Mouse (Mus musculus) kidney, postnatal 0 days (tissue): ENCODE measurements at regions not wholly inside any gene's neighbourhood (a gene's known extent, or its start where the extent isn't known, plus 50 kb on each side); places are given as distances from the start of the nearest gene placed in this dataset.

ENCODE experiments used
- ATAC-seq: fragments of 200-750 bp; cut with Nextera tagmentation; replicated peaks from 2 replicates; pipeline ENCODE4 v1.8.0; 2017; ENCODE audit warnings: low read depth, moderate number of reproducible peaks, moderate TSS enrichment, moderate library complexity; ENCODE audit not compliant: low FRiP score
- DNase-seq: peaks from one replicate; pipeline ENCODE4 v3.0.0-alpha.2; 2016; ENCODE audit warnings: low spot score
- H3K27ac ChIP-seq: fragments of 300-500 bp; sonication (generic); 2 replicates; pipeline ENCODE4 v1.5.1; 2014; ENCODE audit warnings: mild to moderate bottlenecking
- H3K27me3 ChIP-seq: fragments of 300-500 bp; sonication (generic); 2 replicates; pipeline ENCODE4 v1.6.1; 2014; ENCODE audit warnings: low read length, mixed read lengths; ENCODE audit not compliant: insufficient read depth
- H3K36me3 ChIP-seq: fragments of 300-500 bp; sonication (generic); 2 replicates; pipeline ENCODE4 v1.6.1; 2014; ENCODE audit warnings: low read length, mixed read lengths; ENCODE audit not compliant: insufficient read depth
- H3K4me1 ChIP-seq: fragments of 300-500 bp; sonication (generic); replicated peaks from 2 replicates; pipeline ENCODE4 v1.6.1; 2014; ENCODE audit warnings: antibody characterized with exemption, low read length, mixed read lengths; ENCODE audit not compliant: insufficient read depth
- H3K4me2 ChIP-seq: fragments of 300-500 bp; sonication (generic); 2 replicates; pipeline ENCODE4 v1.6.1; 2014; ENCODE audit warnings: mild to moderate bottlenecking, low read length, moderate library complexity, mixed read lengths
- H3K4me3 ChIP-seq: fragments of 300-500 bp; sonication (generic); replicated peaks from 2 replicates; pipeline ENCODE4 v1.5.1; 2014; ENCODE audit warnings: low read depth, low read length
- H3K9ac ChIP-seq: fragments of 300-500 bp; sonication (generic); 2 replicates; pipeline ENCODE4 v1.6.1; 2014; ENCODE audit warnings: low read depth, low read length
- H3K9me3 ChIP-seq: fragments of 300-500 bp; sonication (generic); replicated peaks from 2 replicates; pipeline ENCODE4 v1.6.1; 2016; ENCODE audit warnings: low read length, inconsistent platforms, mixed read lengths
- CTCF ChIP-seq: IDR thresholded peaks from 2 replicates; pipeline ENCODE4 v1.5.1; 2016; ENCODE audit warnings: antibody characterized with exemption, low read depth, mild to moderate bottlenecking, moderate library complexity
- WGBS: fragments of 180-500 bp; shearing (Covaris S2); extraction: QIAGEN DNeasy Blood & Tissue Kit; methylation state at CpG from one replicate; pipeline ENCODE4 v1.1.7; 2014; 5-methylcytosine and 5-hydroxymethylcytosine counted together

GRCm38 (mm10) chr12:25190360-25190759 is 93.4 kb upstream of the Id2 start:
- Histone ChIP-seq H3K4me3 (no peak overlapping the region), H3K27me3 (no peaks in the 10 kb centered on the region), H3K36me3 (no peaks in the 10 kb centered on the region), H3K27ac (peak overlapping the region; percentile 31; the same call in 1 of the 2 replicates), H3K4me1 (0 out of 2 replicates have a peak, but pooled peaks cover 3% of the 10 kb centered on the region), H3K9me3 (no peaks in the 10 kb centered on the region), H3K9ac (no peak overlapping the region), H3K4me2 (no peak overlapping the region)
- ATAC-seq (no peak), DNase-seq (peak; percentile 47)
- TF ChIP-seq CTCF = no peak
- WGBS = 53% methylated on average over 6 of the region's 6 CpGs

GRCm38 (mm10) chr12:25189174-25189761 is 92.3 kb upstream of the Id2 start:
- Histone ChIP-seq H3K4me3 (no peak overlapping the region), H3K27ac (no peak overlapping the region), H3K9ac (no peak overlapping the region), H3K4me1 (0 out of 2 replicates have a peak, but pooled peaks cover 3% of the 10 kb centered on the region), H3K36me3 (no peaks in the 10 kb centered on the region), H3K27me3 (no peaks in the 10 kb centered on the region), H3K9me3 (no peaks in the 10 kb centered on the region), H3K4me2 (no peak overlapping the region)
- DNase-seq = no peak
- no peak for ATAC-seq
- WGBS = 56% methylated on average over 16 of the region's 16 CpGs
- TF ChIP-seq CTCF = no peak

- no peak for DNase-seq
- ATAC-seq = no peak
- Histone ChIP-seq H3K27ac (no peak overlapping the region), H3K9ac (no peak overlapping the region), H3K4me1 (0 out of 2 replicates have a peak, but pooled peaks cover 3% of the 10 kb centered on the region), H3K27me3 (no peaks in the 10 kb centered on the region), H3K4me3 (no peak overlapping the region), H3K9me3 (no peaks in the 10 kb centered on the region), H3K36me3 (no peaks in the 10 kb centered on the region), H3K4me2 (no peak overlapping the region)
- 73% methylated on average over 3 of the region's 3 CpGs for WGBS
- no peak for TF ChIP-seq CTCF
These were observed 91.6 kb upstream of the Id2 start for GRCm38 (mm10) chr12:25188556-25188955.

GRCm38 (mm10) chr12:25187216-25187615 is 90.3 kb upstream of the Id2 start:
- no peaks in the 10 kb centered on the region for H3K36me3 ChIP-seq
- no peak overlapping the region for H3K4me3 ChIP-seq
- H3K9ac ChIP-seq = no peak overlapping the region
- H3K4me2 ChIP-seq = no peak overlapping the region
- H3K27me3 ChIP-seq = no peaks in the 10 kb centered on the region
- H3K9me3 ChIP-seq = no peaks in the 10 kb centered on the region
- 75% methylated on average over 3 of the region's 3 CpGs for WGBS
- TF ChIP-seq CTCF = no peak
- H3K4me1 ChIP-seq = 0 out of 2 replicates have a peak, but pooled peaks cover 3% of the 10 kb centered on the region
- DNase-seq (no peak), ATAC-seq (no peak)
- no peak overlapping the region for H3K27ac ChIP-seq

- 86% methylated on average over 4 of the region's 4 CpGs for WGBS
- ATAC-seq = no peak
These were observed 85.7 kb upstream of the Id2 start for GRCm38 (mm10) chr12:25182680-25183079.

GRCm38 (mm10) chr12:25181317-25181716 is 84.4 kb upstream of the Id2 start:
- no peak for TF ChIP-seq CTCF
- no peak overlapping the region for H3K9ac ChIP-seq
- H3K36me3 ChIP-seq = no peaks in the 10 kb centered on the region
- DNase-seq = no peak
- H3K4me1 ChIP-seq = no peaks in the 10 kb centered on the region
- H3K4me3 ChIP-seq = no peak overlapping the region
- no peaks in the 10 kb centered on the region for H3K27me3 ChIP-seq
- no peak for ATAC-seq
- WGBS = 86% methylated on average over 8 of the region's 8 CpGs
- no peak overlapping the region for H3K27ac ChIP-seq
- H3K9me3 ChIP-seq = no peaks in the 10 kb centered on the region
- no peak overlapping the region for H3K4me2 ChIP-seq

More at GRCm38 (mm10) chr12:25182680-25183079, 85.7 kb upstream of the Id2 start:
- Histone ChIP-seq H3K4me2 (no peak overlapping the region), H3K9me3 (no peaks in the 10 kb centered on the region), H3K27ac (no peak overlapping the region), H3K27me3 (no peaks in the 10 kb centered on the region), H3K9ac (no peak overlapping the region), H3K36me3 (no peaks in the 10 kb centered on the region), H3K4me3 (no peak overlapping the region), H3K4me1 (no peaks in the 10 kb centered on the region)
- DNase-seq = no peak
- no peak for TF ChIP-seq CTCF

GRCm38 (mm10) chr12:25180861-25181260 is 83.9 kb upstream of the Id2 start:
- no peak for ATAC-seq
- Histone ChIP-seq H3K27ac (no peak overlapping the region), H3K27me3 (no peaks in the 10 kb centered on the region), H3K9ac (no peak overlapping the region), H3K4me1 (no peaks in the 10 kb centered on the region), H3K36me3 (no peaks in the 10 kb centered on the region), H3K4me3 (no peak overlapping the region), H3K4me2 (no peak overlapping the region), H3K9me3 (no peaks in the 10 kb centered on the region)
- peak; percentile 46 for TF ChIP-seq CTCF
- DNase-seq = no peak
- WGBS = 100% methylated on average over 1 of the region's 1 CpGs
